Mouse (Mus musculus) stomach, postnatal 0 days (tissue): ENCODE data around the gene Atg4c.

ENCODE experiments used
- CTCF ChIP-seq: IDR thresholded peaks from 2 replicates; pipeline ENCODE4 v1.5.1; 2016; ENCODE audit warnings: antibody characterized with exemption, low read depth, mild to moderate bottlenecking, moderate library complexity
- EP300 ChIP-seq: optimal IDR thresholded peaks from 2 replicates; pipeline ENCODE3; 2016; ENCODE audit warnings: antibody characterized with exemption

GRCm38 (mm10) chr4:99151885-99152558 is 41.7 kb upstream of the Atg4c start:
- TF ChIP-seq EP300: no peak
- TF ChIP-seq CTCF: no peak
